Mouse (Mus musculus): ENCODE measurements around the gene Itgam. TPM values are rescaled to one million over a fixed set of nuclear protein-coding genes. Genes with fewer than 3 reads are reported as not detected.
"Not testable (repeated sequence)": the region's sequence is repeated elsewhere in the genome, so short reads cannot be mapped to it uniquely, and the experiment has no call there.

The Itgam gene
- 0.22 and 0.41 TPM in 2 replicates for polyA plus RNA-seq (2014; fragmentation: Nextera tagmentation; extraction: Ambion mirVana)

DNA sequence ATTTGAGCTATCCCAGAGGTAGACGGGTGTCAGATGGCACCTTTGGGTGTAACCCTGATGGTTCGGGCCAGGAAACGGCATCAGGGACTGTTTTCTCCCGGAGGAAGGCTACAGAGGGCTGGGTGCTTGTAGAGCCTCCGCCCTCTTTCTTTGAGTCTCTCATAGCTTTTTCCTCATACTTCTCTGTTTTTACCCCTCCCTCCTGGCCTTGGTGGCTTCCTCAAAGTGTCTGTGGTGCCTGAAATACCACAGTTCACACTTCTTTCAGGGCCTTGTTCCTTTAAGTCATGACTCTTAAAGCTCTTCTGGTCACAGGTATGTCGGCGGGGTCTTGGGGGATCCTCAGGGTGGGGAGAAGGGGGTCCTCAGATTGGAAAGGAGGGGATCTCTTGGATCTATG, at the start of gene Itgam, which contains the start of gene Gm49368:
Itgam (plus strand) TSS at position 185 of the 400 bp plus-strand sequence.
Gm49368 (plus strand) TSS at position 228 of the 400 bp plus-strand sequence.
- DNase-seq (ENCODE audit: low spot score) = no peak
- 93% methylated on average over 7 of the region's 7 CpGs for WGBS
- Histone ChIP-seq H3K27ac (ENCODE audit: low read depth, low read length) (no peak within 1 kb of the TSS), H3K9me3 (replicated peaks; ENCODE audit: control insufficient read depth, low read length) (no peaks in the 10 kb centered on the region), H3K4me3 (ENCODE audit: low read depth, low read length) (no peak within 1 kb of the TSS), H3K36me3 (ENCODE audit: control insufficient read depth, insufficient read depth, low read length) (no peaks in the 10 kb centered on the region), H3K9ac (ENCODE audit: low read length) (no peak within 1 kb of the TSS), H3K27me3 (replicated peaks; ENCODE audit: control insufficient read depth, insufficient read depth, low read length) (no peaks in the 10 kb centered on the region), H3K4me1 (ENCODE audit: control insufficient read depth, insufficient read depth, low read length) (no peaks in the 10 kb centered on the region), H3K4me2 (ENCODE audit: low read length) (no peak within 1 kb of the TSS)
- no peak for ATAC-seq

DNA sequence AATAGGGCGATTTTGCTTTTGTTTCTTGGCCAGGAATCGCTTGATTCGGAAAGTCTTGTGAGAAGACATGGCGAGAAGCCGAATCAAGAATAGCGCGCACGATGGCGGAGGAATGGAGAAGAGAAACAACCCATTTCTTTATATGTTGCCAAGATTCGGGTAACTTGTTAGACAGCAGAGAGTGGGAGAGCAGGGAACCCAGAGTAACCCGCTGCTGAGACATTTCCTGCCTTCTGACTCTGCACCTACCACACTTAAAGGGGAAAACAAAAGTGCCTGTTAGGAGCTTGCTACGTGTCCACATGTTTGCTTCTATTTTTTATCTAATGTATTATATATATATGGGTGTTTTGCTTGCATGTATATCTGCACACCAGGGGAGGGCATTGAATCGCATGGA, 49.3 kb upstream of the Itgam start:
- Histone ChIP-seq H3K9ac (ENCODE audit: low read length) (no peak overlapping the region), H3K27me3 (replicated peaks; ENCODE audit: control insufficient read depth, insufficient read depth, low read length) (no peaks in the 10 kb centered on the region), H3K27ac (ENCODE audit: low read depth, low read length) (no peak overlapping the region), H3K9me3 (replicated peaks; ENCODE audit: control insufficient read depth, low read length) (no peaks in the 10 kb centered on the region), H3K4me1 (ENCODE audit: control insufficient read depth, insufficient read depth, low read length) (no peaks in the 10 kb centered on the region), H3K4me2 (ENCODE audit: low read length) (no peak overlapping the region), H3K4me3 (ENCODE audit: low read depth, low read length) (no peak overlapping the region), H3K36me3 (ENCODE audit: control insufficient read depth, insufficient read depth, low read length) (no peaks in the 10 kb centered on the region)
- ATAC-seq (no peak), DNase-seq (ENCODE audit: low spot score) (no peak)
- 94% methylated on average over 13 of the region's 13 CpGs for WGBS

GRCm38 (mm10) chr7:128016134-128016533, 46.3 kb upstream of the Itgam start:
- 87% methylated on average over 5 of the region's 5 CpGs for WGBS
- not testable (repeated sequence) for DNase-seq (ENCODE audit: low spot score); H3K9ac ChIP-seq (ENCODE audit: low read length); H3K27me3 ChIP-seq (replicated peaks; ENCODE audit: control insufficient read depth, insufficient read depth, low read length); H3K9me3 ChIP-seq (replicated peaks; ENCODE audit: control insufficient read depth, low read length); H3K4me3 ChIP-seq (ENCODE audit: low read depth, low read length); H3K4me1 ChIP-seq (ENCODE audit: control insufficient read depth, insufficient read depth, low read length); ATAC-seq; H3K4me2 ChIP-seq (ENCODE audit: low read length); H3K27ac ChIP-seq (ENCODE audit: low read depth, low read length); H3K36me3 ChIP-seq (ENCODE audit: control insufficient read depth, insufficient read depth, low read length)

GRCm38 (mm10) chr7:128016650-128017049, 45.8 kb upstream of the Itgam start:
- H3K4me2 ChIP-seq (ENCODE audit: low read length) = no peak overlapping the region
- no peaks in the 10 kb centered on the region for H3K9me3 ChIP-seq (replicated peaks; ENCODE audit: control insufficient read depth, low read length)
- DNase-seq (ENCODE audit: low spot score) (no peak), ATAC-seq (no peak)
- no peak overlapping the region for H3K9ac ChIP-seq (ENCODE audit: low read length)
- no peaks in the 10 kb centered on the region for H3K27me3 ChIP-seq (replicated peaks; ENCODE audit: control insufficient read depth, insufficient read depth, low read length)
- no peak overlapping the region for H3K27ac ChIP-seq (ENCODE audit: low read depth, low read length)
- 89% methylated on average over 6 of the region's 6 CpGs for WGBS
- no peak overlapping the region for H3K4me3 ChIP-seq (ENCODE audit: low read depth, low read length)
- H3K4me1 ChIP-seq (ENCODE audit: control insufficient read depth, insufficient read depth, low read length) = no peaks in the 10 kb centered on the region
- no peaks in the 10 kb centered on the region for H3K36me3 ChIP-seq (ENCODE audit: control insufficient read depth, insufficient read depth, low read length)

DNA sequence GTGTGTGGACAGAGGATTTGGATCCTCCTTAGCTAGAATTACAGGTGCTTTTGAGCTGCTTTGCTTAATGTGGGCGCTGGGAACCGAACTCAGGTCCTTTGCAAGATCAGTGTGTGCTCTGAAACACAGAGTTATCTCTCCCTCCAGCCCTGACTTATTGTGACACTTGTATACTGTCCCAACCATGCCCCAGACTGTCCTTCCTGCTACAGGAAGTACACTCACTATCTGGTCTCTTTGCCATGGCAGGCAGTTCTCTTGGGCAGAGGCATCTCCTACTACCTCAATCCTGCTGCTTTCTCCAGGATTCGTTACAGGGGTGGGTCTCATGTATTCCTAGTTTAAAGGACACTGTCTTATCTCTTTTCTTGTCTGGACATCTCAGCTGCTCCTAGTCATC, 44.2 kb upstream of the Itgam start:
- no peak for DNase-seq (ENCODE audit: low spot score)
- Histone ChIP-seq H3K9ac (ENCODE audit: low read length) (no peak overlapping the region), H3K36me3 (ENCODE audit: control insufficient read depth, insufficient read depth, low read length) (no peaks in the 10 kb centered on the region), H3K27me3 (replicated peaks; ENCODE audit: control insufficient read depth, insufficient read depth, low read length) (no peaks in the 10 kb centered on the region), H3K4me2 (ENCODE audit: low read length) (no peak overlapping the region), H3K9me3 (replicated peaks; ENCODE audit: control insufficient read depth, low read length) (no peaks in the 10 kb centered on the region), H3K4me3 (ENCODE audit: low read depth, low read length) (no peak overlapping the region), H3K27ac (ENCODE audit: low read depth, low read length) (no peak overlapping the region), H3K4me1 (ENCODE audit: control insufficient read depth, insufficient read depth, low read length) (no peaks in the 10 kb centered on the region)
- WGBS = 81% methylated on average over 3 of the region's 3 CpGs
- ATAC-seq = no peak

GRCm38 (mm10) chr7:128019187-128019586, 43.3 kb upstream of the Itgam start:
- Histone ChIP-seq H3K4me2 (ENCODE audit: low read length) (no peak overlapping the region), H3K9me3 (replicated peaks; ENCODE audit: control insufficient read depth, low read length) (no peaks in the 10 kb centered on the region), H3K27me3 (replicated peaks; ENCODE audit: control insufficient read depth, insufficient read depth, low read length) (no peaks in the 10 kb centered on the region), H3K4me3 (ENCODE audit: low read depth, low read length) (no peak overlapping the region), H3K36me3 (ENCODE audit: control insufficient read depth, insufficient read depth, low read length) (no peaks in the 10 kb centered on the region), H3K4me1 (ENCODE audit: control insufficient read depth, insufficient read depth, low read length) (no peaks in the 10 kb centered on the region), H3K9ac (ENCODE audit: low read length) (no peak overlapping the region), H3K27ac (ENCODE audit: low read depth, low read length) (no peak overlapping the region)
- no peak for ATAC-seq
- DNase-seq (ENCODE audit: low spot score) = no peak
- WGBS = 85% methylated on average over 2 of the region's 2 CpGs

GRCm38 (mm10) chr7:128022974-128023373, 39.5 kb upstream of the Itgam start:
- Histone ChIP-seq H3K4me1 (ENCODE audit: control insufficient read depth, insufficient read depth, low read length) (no peaks in the 10 kb centered on the region), H3K27me3 (replicated peaks; ENCODE audit: control insufficient read depth, insufficient read depth, low read length) (no peaks in the 10 kb centered on the region), H3K9ac (ENCODE audit: low read length) (no peak overlapping the region), H3K4me3 (ENCODE audit: low read depth, low read length) (no peak overlapping the region), H3K36me3 (ENCODE audit: control insufficient read depth, insufficient read depth, low read length) (no peaks in the 10 kb centered on the region), H3K4me2 (ENCODE audit: low read length) (no peak overlapping the region), H3K9me3 (replicated peaks; ENCODE audit: control insufficient read depth, low read length) (no peaks in the 10 kb centered on the region), H3K27ac (ENCODE audit: low read depth, low read length) (no peak overlapping the region)
- DNase-seq (ENCODE audit: low spot score) (no peak), ATAC-seq (no peak)
- 72% methylated on average over 8 of the region's 8 CpGs for WGBS

DNA sequence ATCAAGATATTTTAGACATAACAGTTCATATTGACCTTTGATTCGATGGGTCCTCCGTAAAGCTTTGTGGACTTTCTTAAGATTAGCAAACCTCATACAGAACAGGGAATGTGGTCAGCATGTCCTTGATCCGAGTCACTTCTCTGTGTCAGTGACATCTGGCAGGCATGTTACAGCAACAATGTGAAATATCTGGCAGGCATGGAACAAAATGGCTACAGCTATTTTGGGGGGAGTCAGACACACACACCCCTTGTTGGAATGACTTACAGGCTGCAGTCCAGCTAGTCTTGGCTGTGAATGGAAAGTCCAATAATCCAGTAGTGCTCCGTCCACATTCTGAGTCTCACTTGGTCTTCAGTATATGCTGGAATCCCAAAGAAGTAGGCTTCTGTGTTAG, 38.9 kb upstream of the Itgam start:
- Histone ChIP-seq H3K27ac (ENCODE audit: low read depth, low read length) (no peak overlapping the region), H3K27me3 (replicated peaks; ENCODE audit: control insufficient read depth, insufficient read depth, low read length) (no peaks in the 10 kb centered on the region), H3K36me3 (ENCODE audit: control insufficient read depth, insufficient read depth, low read length) (no peaks in the 10 kb centered on the region), H3K4me2 (ENCODE audit: low read length) (no peak overlapping the region), H3K9ac (ENCODE audit: low read length) (no peak overlapping the region), H3K9me3 (replicated peaks; ENCODE audit: control insufficient read depth, low read length) (no peaks in the 10 kb centered on the region), H3K4me1 (ENCODE audit: control insufficient read depth, insufficient read depth, low read length) (no peaks in the 10 kb centered on the region), H3K4me3 (ENCODE audit: low read depth, low read length) (no peak overlapping the region)
- ATAC-seq (no peak), DNase-seq (ENCODE audit: low spot score) (no peak)
- WGBS = 95% methylated on average over 4 of the region's 4 CpGs

DNA sequence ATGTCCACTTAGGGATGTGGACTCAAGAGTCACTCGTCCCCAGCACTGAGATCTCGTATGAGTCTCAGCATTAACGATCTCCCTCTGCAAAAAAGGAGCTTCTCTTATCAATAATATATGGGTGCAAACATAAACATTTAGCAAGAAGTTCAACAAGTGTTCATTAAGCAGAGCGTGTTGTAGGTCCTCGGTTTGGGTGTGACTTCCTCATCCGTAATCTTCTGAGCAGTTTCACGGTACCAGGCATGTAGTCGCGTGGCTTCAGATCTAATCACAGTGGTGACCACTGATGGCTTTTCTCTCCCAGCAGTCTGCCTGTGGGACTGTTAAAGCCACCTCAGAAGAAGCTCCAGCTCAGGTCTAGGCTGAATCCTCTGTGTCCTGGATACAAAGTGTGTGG, 38.1 kb upstream of the Itgam start:
- H3K36me3 ChIP-seq (ENCODE audit: control insufficient read depth, insufficient read depth, low read length) = no peaks in the 10 kb centered on the region
- H3K4me2 ChIP-seq (ENCODE audit: low read length) = no peak overlapping the region
- DNase-seq (ENCODE audit: low spot score) (no peak), ATAC-seq (no peak)
- H3K4me1 ChIP-seq (ENCODE audit: control insufficient read depth, insufficient read depth, low read length) = no peaks in the 10 kb centered on the region
- no peaks in the 10 kb centered on the region for H3K9me3 ChIP-seq (replicated peaks; ENCODE audit: control insufficient read depth, low read length)
- H3K9ac ChIP-seq (ENCODE audit: low read length) = no peak overlapping the region
- no peak overlapping the region for H3K4me3 ChIP-seq (ENCODE audit: low read depth, low read length)
- no peak overlapping the region for H3K27ac ChIP-seq (ENCODE audit: low read depth, low read length)
- 92% methylated on average over 9 of the region's 9 CpGs for WGBS
- H3K27me3 ChIP-seq (replicated peaks; ENCODE audit: control insufficient read depth, insufficient read depth, low read length) = no peaks in the 10 kb centered on the region

All from forebrain, embryonic 14.5 days (tissue).